Mouse (Mus musculus) left cerebral cortex, postnatal 25 days (tissue): ENCODE measurements around the gene Dna2. TPM values are rescaled to one million over a fixed set of nuclear protein-coding genes. Genes with fewer than 3 reads are reported as not detected.

Experiments used
- DNase-seq, 2 experiments: peaks; one replicate each; pipeline ENCODE4 v3.0.0; 2022; ENCODE audit warnings: low spot score in 2 of 2, mixed read lengths in 1 of 2
- intact Hi-C: fragments of 180-260 bp; cut with DNase I; formaldehyde crosslinking; loops from one replicate; pipeline ENCODE4 v1.15.1; 2025
- total RNA-seq, 2 experiments: library from RNA; stranded (reverse); gene quantifications; 2 replicates each; pipeline ENCODE4 v1.2.3; 2021

Dna2 gene
- total RNA-seq, 2 experiments from 2014 or later, result 1.7 to 1.9 TPM

DNA sequence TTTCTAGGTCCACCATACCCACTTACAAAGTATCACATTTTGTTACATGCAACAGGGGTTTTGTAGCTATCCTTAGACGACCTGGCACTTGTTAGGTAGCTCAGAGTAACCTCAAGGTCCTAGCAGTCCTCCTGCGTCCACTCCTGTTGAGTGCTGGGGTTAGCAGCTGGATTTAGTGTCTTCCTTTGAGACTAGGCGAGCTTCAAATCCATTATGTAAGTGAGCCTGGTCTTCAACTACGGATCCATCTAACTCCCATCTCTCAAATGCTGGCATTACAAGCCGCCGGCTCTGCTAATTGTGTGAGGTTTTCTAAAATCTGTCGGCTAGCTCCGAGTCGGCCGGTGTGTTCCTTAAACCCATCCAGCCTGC, 32.8 kb downstream of the Dna2 start:
- no peak for DNase-seq
- intact Hi-C loops, result loop anchor here (2.0 to 10.0 kb wide), 2 partner anchors 43 to 85 kb away; partner anchors contain the start of gene Pbld1

DNA sequence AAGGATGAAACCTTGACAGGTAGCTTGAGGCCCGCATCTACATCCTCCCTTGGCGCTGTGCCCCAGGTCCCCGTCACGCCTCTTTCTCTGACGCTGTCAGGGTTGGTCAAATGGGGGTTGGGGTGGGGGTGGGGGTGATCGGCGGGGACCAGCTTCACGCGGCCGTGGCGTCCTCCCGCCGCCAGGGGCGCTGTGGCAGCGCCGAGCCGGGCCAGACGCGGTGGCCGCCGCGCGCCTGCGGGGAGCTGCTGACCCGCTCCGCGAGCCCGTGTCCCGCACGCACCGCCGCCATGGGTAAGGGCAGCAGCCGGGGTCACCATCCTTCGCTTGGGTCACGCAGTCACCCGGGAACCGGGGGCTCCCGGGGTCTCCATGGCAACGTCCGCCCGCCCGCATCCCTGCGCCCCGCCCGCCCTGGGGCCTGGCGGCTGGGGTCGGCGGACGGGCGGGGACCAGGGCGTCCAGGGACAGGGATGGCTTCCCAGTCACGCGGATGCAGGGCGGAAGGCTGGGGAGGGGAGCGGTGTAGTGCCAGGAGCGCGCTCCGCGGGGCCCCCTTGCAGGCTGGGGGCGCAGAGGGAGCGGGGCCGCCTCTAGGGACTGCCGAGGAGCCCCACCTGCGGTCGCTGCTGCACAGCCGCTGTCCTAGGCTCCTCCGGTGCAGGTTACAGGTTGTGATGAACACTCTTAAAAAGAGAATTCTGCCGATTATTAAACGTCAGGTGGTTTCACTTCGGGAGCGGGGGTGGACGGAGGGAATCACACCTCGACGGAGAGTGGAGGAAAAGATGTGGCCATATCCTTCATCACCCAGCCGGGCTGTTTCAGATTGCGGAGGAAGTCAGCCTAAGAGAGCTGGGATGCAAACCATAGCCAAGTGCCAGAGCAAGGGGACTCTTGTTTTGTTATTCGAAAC, 33.5 kb downstream of the Dna2 start, which contains the start of gene Rufy2:
Gene Rufy2 (plus strand): TSS at position 185 of the 916 bp plus-strand sequence.
- DNase-seq, result peak; percentile 86 to 93
- intact Hi-C loops, result loop anchor here (2.0 to 10.0 kb wide), 2 partner anchors 43 to 85 kb away; partner anchors contain the start of gene Pbld1

DNA sequence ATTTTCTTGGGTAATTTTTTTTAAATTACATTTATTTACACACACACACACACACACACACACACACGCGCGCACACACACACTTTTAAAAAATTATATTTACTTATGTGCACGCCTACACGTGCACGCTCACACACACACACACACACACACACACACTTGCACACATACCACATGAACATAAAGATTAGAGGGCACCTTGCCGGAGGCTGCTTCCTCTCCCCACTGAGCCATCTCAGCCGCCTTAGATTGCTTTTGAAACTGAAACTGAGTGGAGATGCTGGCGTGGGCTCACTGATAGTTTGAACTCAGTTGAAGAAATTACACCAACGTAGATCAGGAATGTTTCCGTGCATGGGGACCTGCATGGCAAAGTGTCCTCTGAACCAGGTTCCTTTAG, 37.2 kb downstream of the Dna2 start:
- DNase-seq, result no peak
- intact Hi-C loops, result loop anchor here (10.0 kb wide), 1 partner anchor 81 kb away; the partner anchor contains the start of gene Pbld1

DNA sequence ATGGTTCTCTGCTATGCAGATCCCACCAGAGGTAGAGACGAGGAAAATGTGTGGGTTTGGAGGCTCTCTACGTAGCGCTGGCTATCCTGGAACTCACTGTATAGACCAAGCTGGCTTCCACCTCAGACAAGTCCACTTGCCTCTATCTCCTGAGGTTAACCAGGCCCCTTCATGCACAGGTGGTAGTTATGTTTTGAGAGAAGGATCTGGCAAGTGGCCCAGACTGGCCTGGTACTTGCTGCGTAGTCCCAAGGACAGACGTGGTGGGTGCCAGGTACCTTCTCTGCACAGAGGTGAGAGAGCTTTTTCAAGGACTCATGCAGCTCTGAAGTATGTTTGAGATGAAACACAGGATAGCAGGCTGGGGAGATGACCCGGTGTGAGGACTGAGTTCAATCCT, 37.7 kb downstream of the Dna2 start:
- intact Hi-C loops, result loop anchor here (10.0 kb wide), 1 partner anchor 80 kb away; the partner anchor contains the start of gene Pbld1
- no peak for DNase-seq

DNA sequence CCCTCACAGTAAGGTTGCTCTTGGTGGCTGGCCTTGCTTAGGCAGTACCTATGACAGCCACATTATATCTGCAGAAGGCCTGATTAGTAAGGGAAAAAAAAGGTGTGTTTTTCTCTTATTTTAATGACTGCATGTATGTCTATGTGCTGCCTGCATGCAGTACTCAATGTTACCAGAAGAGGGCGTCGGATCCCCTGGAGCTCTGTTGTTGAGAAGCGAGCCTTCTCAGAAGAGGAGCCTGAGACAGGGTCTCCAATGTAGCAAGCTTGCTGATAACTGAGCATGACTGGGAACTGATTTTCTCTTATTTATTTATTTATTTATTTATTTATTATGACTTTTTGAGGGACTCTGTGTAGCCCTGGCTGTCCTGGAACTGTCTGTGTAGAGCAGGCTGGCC, 40.5 kb downstream of the Dna2 start:
- intact Hi-C loops, result loop anchor here (10.0 kb wide), 1 partner anchor 77 kb away; the partner anchor contains the start of gene Pbld1
- no peak for DNase-seq

DNA sequence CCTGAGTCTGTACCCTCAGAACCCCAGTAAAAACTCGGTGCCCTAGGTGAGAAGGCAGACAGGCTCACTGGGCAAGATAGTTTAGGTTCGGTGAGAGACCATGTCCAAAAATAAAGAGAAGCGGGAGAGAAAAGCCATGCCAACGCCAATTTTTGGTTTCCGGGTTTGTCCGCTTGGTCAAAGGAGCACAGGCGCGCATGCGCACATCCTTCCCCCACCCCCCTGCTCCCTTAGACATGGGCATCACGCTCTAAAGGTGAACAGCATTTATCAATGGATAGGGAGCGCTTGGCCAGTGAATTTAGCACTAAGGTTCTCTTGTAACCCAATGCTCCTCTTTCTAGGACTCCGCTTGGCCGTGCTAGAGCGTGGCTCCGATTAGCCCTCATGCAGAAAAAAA, 43.8 kb downstream of the Dna2 start:
- no peak for DNase-seq

DNA sequence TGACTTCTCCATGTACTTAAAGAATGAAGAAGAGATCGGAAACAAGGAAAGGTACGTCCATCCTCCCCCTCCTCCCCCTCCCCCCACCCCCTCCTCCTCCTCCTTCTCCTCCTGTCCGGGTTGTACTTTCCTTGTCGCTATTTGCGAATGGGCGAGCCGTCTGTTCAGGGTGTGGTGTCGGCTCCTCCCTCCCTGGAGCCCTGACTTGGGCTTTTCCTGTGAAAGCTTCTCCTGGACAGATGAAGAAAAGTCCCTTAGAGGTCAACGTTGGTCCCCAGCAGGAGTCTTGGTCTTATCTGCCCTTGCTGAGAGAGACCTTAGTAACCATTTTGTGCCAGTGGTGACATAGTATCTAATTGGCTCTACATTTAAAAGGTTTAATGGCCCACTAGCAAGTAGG, 47.2 kb downstream of the Dna2 start:
- intact Hi-C loops, result no loop called here
- DNase-seq, result no peak

More for the DNA sequence above, 43.8 kb downstream of the Dna2 start:
- intact Hi-C loops, result no loop called here

DNA sequence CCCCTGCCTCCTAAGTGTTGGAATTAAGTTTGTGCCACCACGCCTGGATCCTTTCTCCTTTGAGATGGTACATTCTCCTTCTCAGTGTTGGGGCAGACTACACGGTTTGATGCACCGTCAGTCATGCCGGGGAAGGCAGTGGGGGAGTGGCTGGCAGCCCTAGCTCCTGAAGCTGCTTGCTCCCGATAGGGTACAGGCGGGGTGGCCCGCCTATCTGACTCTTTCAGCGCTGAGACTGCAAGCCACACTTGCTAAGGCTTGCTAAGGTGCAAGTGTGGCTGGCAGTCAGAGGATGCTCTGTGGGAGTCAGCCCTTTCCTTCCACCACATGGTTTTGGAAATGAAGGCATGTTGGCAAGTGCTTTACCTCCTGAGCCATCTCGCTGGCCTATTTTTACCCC, 53.8 kb downstream of the Dna2 start:
- intact Hi-C loops, result no loop called here
- DNase-seq, result peak in 1 of 2 experiments; percentile 51

DNA sequence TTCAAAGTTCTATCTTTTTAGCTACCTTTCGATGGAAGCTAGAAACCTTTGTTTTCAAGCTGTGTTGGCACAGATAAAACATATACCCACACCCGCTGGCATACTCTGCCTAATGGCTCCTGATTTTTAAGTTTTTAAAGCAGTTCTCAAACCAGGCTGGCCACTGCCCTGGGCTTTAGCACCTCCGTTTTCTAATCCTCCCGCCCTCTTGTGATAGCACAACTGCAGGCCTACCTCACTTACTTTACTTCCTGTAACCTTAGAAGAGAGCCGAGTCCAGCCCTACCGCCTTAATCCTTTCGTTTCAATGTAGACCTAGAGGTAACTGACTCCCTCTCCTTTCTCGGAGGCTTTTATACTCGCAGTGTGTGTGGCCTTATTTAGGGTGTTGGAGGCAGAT, 56.4 kb downstream of the Dna2 start:
- intact Hi-C loops, result no loop called here
- no peak for DNase-seq

DNA sequence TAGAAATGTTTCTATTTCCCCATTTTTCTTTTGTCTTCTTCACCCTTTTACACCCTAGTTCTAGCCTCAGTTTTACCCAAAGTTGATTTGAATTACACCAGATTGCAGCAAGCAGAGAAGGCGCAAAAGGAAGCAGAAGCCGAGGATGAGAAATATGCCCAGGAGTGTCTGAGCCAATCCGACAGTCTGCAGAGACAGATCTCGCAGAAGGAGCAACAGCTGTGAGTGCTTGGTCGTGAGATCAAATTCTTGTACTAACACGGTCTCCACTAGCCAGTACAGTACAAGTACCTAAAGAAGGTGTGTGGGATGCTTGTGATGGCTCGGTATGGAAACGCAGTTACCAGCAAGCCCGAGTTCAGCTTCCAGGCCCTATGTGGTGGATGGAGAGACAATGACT, 57.7 kb downstream of the Dna2 start:
- DNase-seq, result peak in 1 of 2 experiments; percentile 28
- intact Hi-C loops, result no loop called here

DNA sequence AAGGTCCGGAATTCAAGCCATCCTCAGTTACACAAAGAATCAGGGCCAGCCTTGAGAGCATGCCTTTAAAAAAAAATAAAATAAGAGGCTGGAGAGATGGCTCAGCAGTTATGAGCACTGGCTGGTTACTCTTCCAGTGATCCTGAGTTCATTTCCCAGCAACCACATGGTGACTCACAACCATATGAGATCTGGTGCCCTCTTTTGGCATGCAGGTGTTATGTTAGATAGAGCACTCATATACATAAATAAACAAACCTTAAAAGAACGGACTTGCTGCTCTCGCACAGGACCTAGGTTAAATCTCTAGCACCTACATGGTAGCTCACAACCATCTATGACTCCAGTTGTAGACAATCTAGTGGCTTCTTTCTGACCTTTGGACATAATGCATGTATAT, 61.4 kb downstream of the Dna2 start:
- no peak for DNase-seq
- intact Hi-C loops, result no loop called here

DNA sequence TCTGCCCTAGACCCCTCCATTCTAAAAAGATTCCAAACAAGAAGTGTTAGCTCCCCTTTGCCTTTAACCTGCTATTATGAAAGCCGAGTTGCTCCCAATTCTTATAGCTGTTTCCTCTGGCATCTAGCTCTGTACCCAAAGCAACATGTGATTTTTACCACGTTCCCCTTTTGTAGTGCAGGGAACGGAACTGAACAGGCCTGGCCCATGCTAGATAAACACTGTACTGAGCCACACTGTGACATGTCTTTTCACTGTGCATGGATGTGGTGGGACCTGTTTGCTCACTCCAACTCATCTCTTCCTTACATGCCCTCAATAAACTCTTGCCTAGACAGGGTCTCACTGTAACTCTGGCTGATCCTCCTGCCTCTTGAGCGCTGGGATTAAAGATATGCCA, 63.4 kb downstream of the Dna2 start:
- intact Hi-C loops, result no loop called here
- DNase-seq, result no peak

DNA sequence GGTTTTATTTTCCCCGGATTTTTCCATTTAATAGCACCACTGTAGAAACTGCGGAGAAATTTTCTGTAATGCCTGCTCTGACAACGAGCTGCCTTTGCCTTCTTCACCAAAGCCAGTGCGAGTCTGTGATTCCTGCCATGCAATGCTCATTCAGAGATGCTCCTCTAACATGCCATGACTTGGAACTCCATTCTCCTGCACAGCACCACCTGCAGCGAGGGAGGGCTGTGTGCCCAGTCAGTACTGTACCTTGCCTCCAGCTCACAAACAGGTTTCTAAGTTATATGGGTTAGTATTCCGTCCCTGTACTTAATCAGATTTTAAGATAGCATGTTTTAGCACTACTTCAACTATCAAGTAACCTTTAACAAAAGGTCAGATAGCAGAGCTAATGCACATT, 64.7 kb downstream of the Dna2 start:
- intact Hi-C loops, result no loop called here
- no peak for DNase-seq

DNA sequence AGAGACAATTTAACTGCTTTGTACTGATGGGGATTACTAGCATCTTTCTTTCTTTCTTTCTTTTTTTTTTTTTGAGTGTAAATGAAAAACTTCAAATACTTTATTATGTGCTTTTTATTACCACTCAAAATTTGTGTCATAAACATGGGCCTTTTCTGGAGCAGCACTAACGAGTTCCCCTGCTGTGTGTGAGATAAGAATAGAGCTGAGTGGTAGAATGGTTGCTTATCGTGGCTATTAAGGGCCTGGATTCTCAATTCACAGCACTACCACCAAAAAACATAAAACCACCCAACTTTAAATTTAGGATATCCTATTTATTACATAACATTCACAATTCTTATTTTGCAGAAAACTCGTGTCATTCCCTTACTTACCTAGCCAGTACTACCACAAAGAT, 66.7 kb downstream of the Dna2 start:
- intact Hi-C loops, result no loop called here
- no peak for DNase-seq

DNA sequence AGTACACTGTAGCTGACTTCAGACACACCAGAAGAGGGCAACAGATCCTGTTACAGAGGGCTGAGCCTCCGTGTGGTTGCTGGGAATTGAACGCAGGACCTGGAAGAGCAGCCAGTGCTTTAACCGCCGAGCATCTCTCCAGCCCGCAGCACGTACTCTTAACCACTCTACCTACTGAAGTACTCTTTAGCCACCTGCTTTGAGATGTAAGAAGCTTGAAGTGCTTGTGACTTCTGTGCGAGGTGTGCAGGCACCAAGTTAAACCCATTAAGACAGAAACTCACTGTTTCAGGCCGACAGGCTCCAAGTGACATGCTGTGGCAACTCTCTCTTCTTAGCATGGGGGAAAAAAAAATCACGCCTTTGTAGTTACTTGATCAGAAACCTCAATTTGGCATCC, 67.3 kb downstream of the Dna2 start:
- no peak for DNase-seq
- intact Hi-C loops, result no loop called here

DNA sequence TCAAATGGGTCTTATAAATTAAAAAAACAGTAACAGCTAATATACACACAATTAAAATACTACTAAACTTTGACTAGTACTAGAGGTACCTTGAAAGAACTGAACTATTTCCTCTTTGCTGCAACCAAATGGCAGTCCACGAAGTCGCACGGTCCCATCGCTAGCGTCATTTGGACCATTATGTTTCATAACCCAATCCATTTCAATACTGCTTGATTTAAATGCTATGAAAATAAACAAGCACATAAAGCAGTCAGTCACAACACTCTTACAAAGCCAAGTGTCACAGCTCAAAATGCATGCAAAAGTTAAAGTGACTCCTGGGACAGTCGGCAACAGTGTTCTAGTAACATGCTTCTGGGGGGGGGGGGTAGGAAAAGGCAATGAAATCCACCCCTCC, 72.5 kb downstream of the Dna2 start:
- DNase-seq, result no peak
- intact Hi-C loops, result no loop called here

DNA sequence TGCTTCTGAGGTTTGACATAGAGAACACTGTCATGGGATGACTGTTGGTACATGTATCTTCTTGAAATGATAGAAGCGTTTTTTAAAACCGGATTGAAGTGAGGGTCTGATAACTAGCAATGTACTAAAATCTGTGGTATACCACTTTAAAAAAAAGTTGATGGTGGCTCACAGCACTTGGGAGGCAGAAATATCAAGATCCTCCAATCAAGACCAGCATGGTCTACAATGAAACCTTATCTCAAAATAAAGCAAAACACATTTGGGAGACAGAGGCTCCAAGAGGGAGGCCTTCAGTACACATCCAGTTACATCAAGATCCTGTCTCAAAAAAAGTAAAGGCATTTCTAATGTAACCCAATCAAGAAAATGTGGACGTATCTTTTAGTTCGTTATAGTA, 74.9 kb downstream of the Dna2 start:
- no peak for DNase-seq
- intact Hi-C loops, result loop anchor here (2.0 to 10.0 kb wide), 5 partner anchors 41 to 356 kb away; partner anchors contain the start of genes Herc4 and Rufy2

DNA sequence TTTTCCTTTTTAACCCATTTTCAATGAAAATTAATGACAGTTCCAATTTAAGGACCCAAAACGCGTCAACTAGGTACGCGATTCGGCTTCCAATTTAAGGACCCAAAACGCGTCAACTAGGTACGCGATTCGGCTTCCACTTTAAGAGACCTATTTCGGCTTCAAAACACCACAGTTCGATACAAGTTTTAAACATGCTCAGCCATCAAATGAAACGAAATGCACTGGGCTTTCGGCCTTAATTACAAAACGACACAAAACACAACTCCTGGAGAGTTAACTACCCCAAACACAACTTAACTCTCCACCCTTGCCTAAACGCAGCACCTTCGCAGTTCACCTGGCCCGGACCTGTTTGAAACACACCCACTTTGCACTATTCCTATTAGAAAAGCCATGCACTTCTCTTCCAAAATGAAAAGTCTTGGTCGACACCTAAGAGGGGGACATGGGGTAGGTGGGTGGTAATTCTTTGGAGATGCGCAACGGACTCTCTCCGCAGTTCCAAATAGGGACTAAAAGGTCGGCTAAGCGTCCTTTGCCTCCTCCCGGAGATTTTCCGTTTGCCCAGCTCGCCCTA, 75.8 kb downstream of the Dna2 start:
- no peak for DNase-seq
- intact Hi-C loops, result loop anchor here (2.0 to 10.0 kb wide), 5 partner anchors 42 to 355 kb away; partner anchors contain the start of genes Herc4 and Rufy2

DNA sequence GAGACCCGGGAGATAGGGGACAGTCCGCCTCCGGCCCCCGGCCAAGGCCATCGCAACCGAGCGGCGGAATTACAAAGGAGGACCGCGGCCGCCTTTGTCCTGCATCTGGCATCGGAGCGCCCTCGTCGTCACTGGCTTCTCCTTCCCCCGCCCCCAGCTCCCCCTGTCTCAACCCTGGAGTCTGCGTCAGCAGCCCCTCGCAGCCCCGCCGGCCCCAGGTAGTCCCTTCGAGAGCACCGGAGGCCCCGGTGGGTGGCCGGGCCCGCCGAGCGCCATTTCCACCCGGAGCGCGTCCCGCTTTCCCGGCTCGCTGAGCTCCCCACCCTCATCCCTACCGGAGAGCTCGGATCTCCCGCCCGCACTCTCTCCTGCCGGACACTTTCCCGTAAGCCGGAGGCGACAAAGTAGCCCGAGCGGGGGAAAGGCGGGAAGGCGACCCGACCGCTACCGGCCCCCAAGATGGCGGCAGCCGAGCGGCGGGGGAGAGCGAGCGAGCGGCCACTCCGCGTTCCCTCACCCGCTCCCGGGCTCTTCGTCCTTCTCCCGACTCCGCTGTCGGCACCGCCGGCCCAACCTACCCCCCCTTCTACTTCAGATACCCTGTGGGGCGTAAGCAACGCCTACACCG, 76.4 kb downstream of the Dna2 start:
- peak; percentile 58 to 63 for DNase-seq

More for the DNA sequence above, 76.4 kb downstream of the Dna2 start:
- intact Hi-C loops, result loop anchor here (2.0 to 10.0 kb wide), 5 partner anchors 42 to 354 kb away; partner anchors contain the start of genes Herc4 and Rufy2
